Mouse (Mus musculus) heart, embryonic 12.5 days (tissue): ENCODE results near the gene Poc1b. TPM values are rescaled to one million over a fixed set of nuclear protein-coding genes. Genes with fewer than 3 reads are reported as not detected.
"Not testable (repeated sequence)": the region's sequence is repeated elsewhere in the genome, so short reads cannot be mapped to it uniquely, and the experiment has no call there.

Experiments
- ATAC-seq: fragments of 200-750 bp; cut with Nextera tagmentation; 2 replicates; pipeline ENCODE4 v1.8.0; 2017; ENCODE audit warnings: moderate TSS enrichment, moderate library complexity; ENCODE audit not compliant: insufficient number of reproducible peaks, low FRiP score
- H3K27ac ChIP-seq: fragments of 300-500 bp; sonication (generic); 2 replicates; pipeline ENCODE4 v1.5.1; 2016; ENCODE audit warnings: mild to moderate bottlenecking, moderate library complexity; ENCODE audit not compliant: poor library complexity, severe bottlenecking
- H3K27me3 ChIP-seq: fragments of 300-500 bp; sonication (generic); replicated peaks from 2 replicates; pipeline ENCODE4 v1.6.1; 2016; ENCODE audit warnings: mild to moderate bottlenecking, moderate library complexity
- H3K36me3 ChIP-seq: fragments of 300-500 bp; sonication (generic); 2 replicates; pipeline ENCODE4 v1.6.1; 2016; ENCODE audit warnings: mild to moderate bottlenecking, moderate library complexity
- H3K4me1 ChIP-seq: fragments of 300-500 bp; sonication (generic); replicated peaks from 2 replicates; pipeline ENCODE4 v1.6.1; 2016; ENCODE audit warnings: mild to moderate bottlenecking
- H3K4me2 ChIP-seq: fragments of 300-500 bp; sonication (generic); 2 replicates; pipeline ENCODE4 v1.6.1; 2016; ENCODE audit warnings: mild to moderate bottlenecking, moderate library complexity
- H3K4me3 ChIP-seq: fragments of 300-500 bp; sonication (generic); 2 replicates; pipeline ENCODE4 v1.5.1; 2016; ENCODE audit warnings: mild to moderate bottlenecking
- H3K9ac ChIP-seq: fragments of 300-500 bp; sonication (generic); 2 replicates; pipeline ENCODE4 v1.6.1; 2016; ENCODE audit warnings: mild to moderate bottlenecking, moderate library complexity
- H3K9me3 ChIP-seq: fragments of 300-500 bp; sonication (generic); replicated peaks from 2 replicates; pipeline ENCODE4 v1.6.1; 2016; ENCODE audit warnings: mild to moderate bottlenecking, moderate library complexity
- WGBS: fragments of 180-500 bp; shearing (Covaris S2); methylation state at CpG from one replicate; pipeline ENCODE4 v1.1.7; 2016; 5-methylcytosine and 5-hydroxymethylcytosine counted together
- polyA plus RNA-seq: library from polyadenylated mRNA; unstranded; fragments of >200 nt; fragmentation: Nextera tagmentation; extraction: Ambion mirVana; gene quantifications from 2 replicates; pipeline ENCODE4 v1.2.1, GENCODE M21; 2016

Poc1b gene
- polyA plus RNA-seq, 1 experiment from 2014 or later = 11.2 TPM

DNA sequence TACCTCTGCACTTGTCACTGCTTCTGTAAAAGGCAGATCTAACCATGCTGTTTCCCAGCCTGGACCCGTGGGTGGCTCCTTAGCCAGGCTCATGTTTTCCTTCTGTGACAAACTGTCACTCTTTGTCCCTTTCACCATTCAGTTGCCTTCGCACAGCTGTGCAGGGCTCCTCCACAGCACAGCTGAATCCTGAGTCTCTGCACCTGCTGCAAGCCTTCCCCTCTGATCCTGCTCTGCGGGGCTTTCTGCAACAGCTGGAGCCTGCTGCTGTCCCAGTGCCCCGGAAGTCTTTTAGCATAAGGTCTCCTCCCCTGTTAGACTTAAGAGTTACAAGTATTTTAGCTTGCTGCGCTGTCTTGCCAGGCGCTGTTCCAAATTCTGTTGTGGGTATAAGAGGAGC lies 25.4 kb downstream of the Poc1b start:
- Histone ChIP-seq H3K27me3 (no peaks in the 10 kb centered on the region), H3K4me3 (no peak overlapping the region), H3K4me1 (peaks cover 10% of the 10 kb centered on the region), H3K9me3 (no peaks in the 10 kb centered on the region), H3K9ac (no peak overlapping the region), H3K36me3 (peaks cover 9% of the 10 kb centered on the region; the same call in 1 of the 2 replicates), H3K27ac (no peak overlapping the region), H3K4me2 (no peak overlapping the region)
- 81% methylated on average over 6 of the region's 6 CpGs for WGBS
- no peak for ATAC-seq

DNA sequence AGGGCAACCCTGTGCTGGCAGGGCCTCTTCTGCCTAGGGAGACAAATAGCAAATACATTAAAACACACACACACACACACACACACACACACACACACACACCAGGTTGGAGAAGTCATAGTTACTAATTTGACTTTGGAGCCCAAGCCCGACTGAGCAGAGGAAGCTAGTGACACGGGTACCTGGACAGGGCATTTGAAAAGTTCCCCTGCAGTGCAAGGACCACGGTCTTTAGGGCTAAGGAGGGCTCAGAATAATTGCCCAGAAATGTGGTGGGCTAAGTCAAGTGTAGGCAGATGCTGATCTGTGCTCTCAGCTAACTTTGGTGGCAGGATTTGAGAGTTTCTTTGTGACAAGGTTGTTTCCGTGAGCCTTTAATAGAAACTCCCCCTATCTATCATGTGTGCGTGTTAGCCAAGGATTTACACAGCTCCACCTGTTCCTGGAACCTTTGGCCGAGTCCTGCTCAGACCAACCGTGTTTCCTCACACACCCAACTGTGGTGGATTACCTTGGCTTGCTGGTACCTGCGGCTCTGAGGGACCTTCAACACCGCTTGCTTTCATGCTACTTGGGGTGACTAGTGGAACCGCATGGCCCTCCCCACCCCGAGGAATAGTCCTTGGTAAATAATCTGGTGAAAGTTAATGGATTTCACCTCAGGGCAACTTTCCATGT lies 25.9 kb downstream of the Poc1b start:
- Histone ChIP-seq H3K9me3 (no peaks in the 10 kb centered on the region), H3K36me3 (peaks cover 9% of the 10 kb centered on the region; the same call in 1 of the 2 replicates), H3K9ac (no peak overlapping the region), H3K27me3 (no peaks in the 10 kb centered on the region), H3K4me1 (peaks cover 10% of the 10 kb centered on the region), H3K27ac (no peak overlapping the region), H3K4me2 (no peak overlapping the region), H3K4me3 (no peak overlapping the region)
- WGBS = 90% methylated on average over 11 of the region's 11 CpGs
- no peak for ATAC-seq

DNA sequence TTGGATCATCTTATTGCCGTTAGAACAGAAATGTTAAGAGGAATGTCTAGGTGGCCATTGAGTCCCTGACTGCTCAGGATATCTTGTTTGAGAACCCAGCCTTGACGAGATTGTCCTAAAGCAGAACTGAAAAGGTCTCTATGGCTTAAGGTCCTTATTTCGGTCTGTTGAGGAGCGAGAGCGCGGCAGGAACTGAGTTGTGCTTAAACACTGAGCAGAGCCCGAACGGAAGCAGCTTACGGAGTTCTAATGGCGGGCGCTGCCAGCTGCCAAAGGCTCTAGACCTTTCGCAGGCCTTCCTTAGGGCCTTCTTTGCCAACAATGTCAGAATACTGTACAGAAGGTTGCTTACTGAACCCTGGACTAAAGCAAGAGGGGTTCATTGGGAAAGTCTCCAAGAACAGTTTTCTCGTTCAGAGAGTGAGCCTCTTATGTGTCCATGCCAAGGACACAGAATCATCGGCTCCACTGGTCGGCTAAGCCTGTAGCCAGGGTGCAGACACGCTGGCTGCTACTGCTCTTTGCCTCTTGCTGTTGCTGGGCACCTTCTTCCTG lies 26.6 kb downstream of the Poc1b start:
- no peak for ATAC-seq
- no peak overlapping the region for H3K9ac ChIP-seq
- 91% methylated on average over 16 of the region's 16 CpGs for WGBS
- no peaks in the 10 kb centered on the region for H3K27me3 ChIP-seq
- H3K4me3 ChIP-seq = no peak overlapping the region
- no peak overlapping the region for H3K4me2 ChIP-seq
- peaks cover 9% of the 10 kb centered on the region; the same call in 1 of the 2 replicates for H3K36me3 ChIP-seq
- peaks cover 10% of the 10 kb centered on the region for H3K4me1 ChIP-seq
- no peaks in the 10 kb centered on the region for H3K9me3 ChIP-seq
- H3K27ac ChIP-seq = no peak overlapping the region

DNA sequence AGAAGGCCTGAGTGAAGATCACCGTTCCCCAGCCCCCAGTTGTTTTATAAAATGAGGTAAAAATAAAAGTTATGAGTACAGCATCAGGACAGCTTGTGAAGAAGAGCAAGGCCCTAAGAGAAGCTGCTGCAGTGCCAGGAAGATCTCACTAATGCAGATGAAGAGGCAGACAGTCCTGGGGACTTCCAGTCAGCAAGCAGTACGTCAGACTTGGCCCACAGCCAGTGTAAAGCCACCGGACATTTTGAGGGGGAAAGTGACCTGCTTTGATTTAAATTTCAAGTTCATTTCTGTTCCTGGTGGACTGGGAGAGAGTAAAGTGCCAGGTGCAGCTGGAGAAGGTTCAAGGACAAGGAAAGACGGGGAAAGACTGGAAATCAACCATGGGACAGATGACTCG lies 29.5 kb downstream of the Poc1b start:
- H3K9me3 ChIP-seq = no peaks in the 10 kb centered on the region
- no peaks in the 10 kb centered on the region for H3K27me3 ChIP-seq
- H3K36me3 ChIP-seq = peaks cover 14% of the 10 kb centered on the region
- WGBS = 56% methylated on average over 5 of the region's 5 CpGs
- peaks cover 4% of the 10 kb centered on the region for H3K4me1 ChIP-seq
- no peak overlapping the region for H3K4me3 ChIP-seq
- no peak overlapping the region for H3K9ac ChIP-seq
- no peak overlapping the region for H3K27ac ChIP-seq
- H3K4me2 ChIP-seq = no peak overlapping the region
- no peak for ATAC-seq

DNA sequence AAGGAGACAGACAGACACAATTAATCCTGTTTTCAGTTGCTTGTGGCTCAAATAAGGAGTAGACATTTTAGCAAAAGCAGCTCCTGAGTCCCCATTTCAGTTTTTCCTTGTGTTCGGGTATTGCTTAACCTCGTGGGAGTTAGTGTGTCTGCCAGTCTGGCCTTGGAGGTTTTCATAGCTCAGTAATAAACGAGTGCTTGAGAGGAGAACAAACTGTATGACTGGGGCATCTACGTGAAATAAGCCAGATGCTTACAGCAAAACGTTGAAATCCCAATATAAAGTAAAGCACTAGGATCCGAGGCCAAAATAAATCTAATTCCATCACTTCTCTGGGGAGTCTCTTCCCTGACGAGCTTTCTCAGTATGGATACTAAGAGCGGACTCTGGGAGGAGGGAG lies 38.8 kb downstream of the Poc1b start:
- Histone ChIP-seq H3K4me3 (no peak overlapping the region), H3K9me3 (no peaks in the 10 kb centered on the region), H3K27ac (no peak overlapping the region), H3K27me3 (no peaks in the 10 kb centered on the region), H3K4me1 (no peaks in the 10 kb centered on the region), H3K9ac (no peak overlapping the region), H3K4me2 (no peak overlapping the region), H3K36me3 (no peaks in the 10 kb centered on the region)
- no peak for ATAC-seq
- 79% methylated on average over 8 of the region's 8 CpGs for WGBS

DNA sequence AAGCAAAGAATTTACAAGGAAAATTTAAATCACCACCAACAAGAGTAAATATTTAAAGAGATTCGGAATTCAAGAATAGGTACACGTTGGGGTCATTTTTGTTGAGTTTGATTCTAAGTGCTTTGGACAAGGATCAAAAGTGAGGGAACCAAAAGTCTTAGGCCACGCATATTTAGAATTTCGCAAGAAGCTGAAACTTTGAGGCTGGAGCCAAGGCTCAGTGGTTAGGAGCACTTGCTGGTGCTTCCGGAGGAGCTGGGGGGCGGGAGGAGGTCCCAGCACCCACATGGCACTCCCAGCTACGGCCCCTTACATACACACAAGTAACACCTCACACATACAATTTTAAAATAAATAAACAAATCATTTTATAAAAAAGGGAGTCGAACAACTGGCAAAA lies 39.8 kb downstream of the Poc1b start:
- no peak overlapping the region for H3K9ac ChIP-seq
- H3K4me2 ChIP-seq = no peak overlapping the region
- no peak for ATAC-seq
- H3K9me3 ChIP-seq = no peaks in the 10 kb centered on the region
- H3K4me3 ChIP-seq = no peak overlapping the region
- 90% methylated on average over 8 of the region's 8 CpGs for WGBS
- no peaks in the 10 kb centered on the region for H3K4me1 ChIP-seq
- no peaks in the 10 kb centered on the region for H3K36me3 ChIP-seq
- H3K27me3 ChIP-seq = no peaks in the 10 kb centered on the region
- no peak overlapping the region for H3K27ac ChIP-seq

DNA sequence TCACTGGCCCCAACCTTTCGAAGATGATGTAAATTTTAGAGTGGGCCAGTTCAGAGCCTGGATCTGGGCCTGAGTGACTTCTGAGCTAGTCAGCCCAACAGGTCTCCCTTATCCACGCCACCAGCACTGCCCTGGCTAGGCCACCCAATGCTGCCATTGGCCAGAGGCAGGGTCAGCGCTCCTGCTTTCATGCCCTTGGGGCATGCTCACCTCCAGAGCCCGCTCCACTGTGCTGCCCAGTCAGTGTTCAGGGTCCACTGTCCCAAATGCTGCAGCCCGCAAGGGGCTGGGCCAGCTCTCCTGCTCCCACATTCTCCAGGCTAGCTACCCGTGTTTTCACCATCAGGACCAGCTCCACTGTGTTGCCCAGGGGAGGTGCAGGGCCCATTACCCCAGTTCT lies 43.2 kb downstream of the Poc1b start:
- no peaks in the 10 kb centered on the region for H3K4me1 ChIP-seq
- 90% methylated on average over 6 of the region's 6 CpGs for WGBS
- H3K9me3 ChIP-seq = no peaks in the 10 kb centered on the region
- no peak overlapping the region for H3K27ac ChIP-seq
- no peaks in the 10 kb centered on the region for H3K36me3 ChIP-seq
- no peak for ATAC-seq
- H3K9ac ChIP-seq = no peak overlapping the region
- H3K4me3 ChIP-seq = no peak overlapping the region
- H3K4me2 ChIP-seq = no peak overlapping the region
- H3K27me3 ChIP-seq = no peaks in the 10 kb centered on the region

DNA sequence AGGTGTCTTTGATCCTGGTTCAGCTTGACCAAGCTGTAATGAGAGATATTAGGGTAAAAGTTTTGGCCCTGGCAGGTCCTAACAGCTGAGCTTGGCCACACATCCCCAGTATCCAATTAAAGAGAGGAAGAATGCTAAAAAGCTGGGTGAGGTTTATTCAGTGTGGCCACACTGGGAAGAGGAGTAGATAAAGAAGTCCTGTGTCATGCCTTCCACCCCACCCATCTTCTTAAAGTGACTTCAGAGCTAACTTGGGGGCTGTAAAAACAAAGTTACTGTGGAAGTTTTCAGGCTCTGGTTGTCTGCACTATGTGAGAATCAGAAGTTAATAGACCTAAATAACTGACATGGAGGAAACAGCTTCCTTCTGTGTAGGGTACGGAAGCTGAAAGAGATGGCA lies 44.7 kb downstream of the Poc1b start:
- Histone ChIP-seq H3K27me3 (no peaks in the 10 kb centered on the region), H3K36me3 (peaks cover 5% of the 10 kb centered on the region; the same call in 1 of the 2 replicates), H3K4me3 (no peak overlapping the region), H3K9me3 (no peaks in the 10 kb centered on the region), H3K27ac (no peak overlapping the region), H3K4me2 (no peak overlapping the region), H3K9ac (no peak overlapping the region), H3K4me1 (no peaks in the 10 kb centered on the region)
- WGBS = 93% methylated on average over 1 of the region's 1 CpGs
- ATAC-seq = no peak

DNA sequence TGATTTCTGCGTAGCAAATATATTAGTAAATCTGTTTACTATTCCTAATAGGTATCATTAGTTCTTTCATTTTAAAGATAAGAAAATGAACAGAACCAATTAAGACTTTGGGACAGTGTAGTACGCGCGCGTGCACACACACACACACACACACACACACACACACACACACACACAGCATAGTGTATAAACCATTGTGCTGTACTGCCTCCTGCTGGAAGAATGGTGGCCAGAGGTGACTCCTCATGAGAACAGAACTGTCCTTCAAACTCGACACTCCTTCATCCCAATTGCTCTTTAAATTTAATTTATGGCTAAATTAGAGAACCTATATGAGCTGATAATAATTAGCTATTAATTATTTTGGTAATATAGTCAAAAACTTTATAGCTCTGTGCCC lies 45.2 kb downstream of the Poc1b start:
- Histone ChIP-seq H3K9me3 (no peaks in the 10 kb centered on the region), H3K4me3 (no peak overlapping the region), H3K27me3 (no peaks in the 10 kb centered on the region), H3K9ac (no peak overlapping the region), H3K4me1 (no peaks in the 10 kb centered on the region), H3K36me3 (peaks cover 8% of the 10 kb centered on the region; the same call in 1 of the 2 replicates), H3K4me2 (no peak overlapping the region), H3K27ac (no peak overlapping the region)
- ATAC-seq = no peak
- 89% methylated on average over 6 of the region's 6 CpGs for WGBS

DNA sequence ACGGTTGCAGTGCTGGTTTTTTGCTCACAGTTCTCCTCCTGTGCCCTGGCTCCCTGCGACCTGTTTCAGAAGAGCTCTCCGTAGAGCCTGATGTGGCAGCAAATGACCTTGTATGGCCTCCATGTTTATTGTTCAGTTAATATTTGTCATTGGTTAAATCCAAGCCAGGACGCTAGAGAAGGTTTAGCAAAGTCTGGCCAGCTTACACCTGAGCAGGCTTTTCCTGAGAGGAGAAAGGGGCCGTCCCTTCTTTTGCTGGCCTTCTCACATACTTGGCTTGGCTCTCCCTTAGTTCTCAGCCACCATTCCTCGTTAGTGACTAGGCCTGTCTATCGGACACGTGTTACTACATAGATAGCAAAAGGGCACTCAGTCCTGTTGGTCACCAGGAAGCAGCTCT lies 47.8 kb downstream of the Poc1b start:
- no peak overlapping the region for H3K4me2 ChIP-seq
- H3K4me1 ChIP-seq = no peaks in the 10 kb centered on the region
- ATAC-seq = no peak
- H3K27ac ChIP-seq = no peak overlapping the region
- 0 out of 2 replicates have a peak, but pooled peaks cover 3% of the 10 kb centered on the region for H3K9me3 ChIP-seq
- WGBS = 81% methylated on average over 8 of the region's 8 CpGs
- no peak overlapping the region for H3K4me3 ChIP-seq
- no peak overlapping the region for H3K9ac ChIP-seq
- H3K36me3 ChIP-seq = peaks cover 13% of the 10 kb centered on the region; the same call in 1 of the 2 replicates
- no peaks in the 10 kb centered on the region for H3K27me3 ChIP-seq

DNA sequence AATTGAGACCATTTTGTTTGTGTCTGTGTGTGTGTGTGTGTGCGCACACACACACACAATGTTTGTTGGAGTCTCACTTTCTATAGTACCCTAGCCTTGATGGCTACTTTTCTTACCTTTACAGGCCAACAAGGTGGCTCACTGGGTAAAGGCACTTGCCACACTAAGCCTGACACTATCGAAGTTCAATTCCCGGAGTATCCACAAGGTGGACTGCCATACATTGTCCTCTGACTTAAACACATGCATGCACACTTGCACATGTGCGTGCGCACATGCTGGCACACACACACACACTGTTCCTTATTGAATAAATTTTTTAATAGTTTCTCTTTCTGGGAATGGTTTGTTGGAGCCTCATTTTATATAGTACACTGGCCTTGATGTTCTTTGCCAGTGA lies 50.0 kb downstream of the Poc1b start:
- H3K4me3 ChIP-seq = no peak overlapping the region
- no peak overlapping the region for H3K27ac ChIP-seq
- peaks cover 13% of the 10 kb centered on the region; the same call in 1 of the 2 replicates for H3K36me3 ChIP-seq
- ATAC-seq = no peak
- no peak overlapping the region for H3K4me2 ChIP-seq
- no peak overlapping the region for H3K9ac ChIP-seq
- 0 out of 2 replicates have a peak, but pooled peaks cover 3% of the 10 kb centered on the region for H3K9me3 ChIP-seq
- 93% methylated on average over 5 of the region's 5 CpGs for WGBS
- H3K27me3 ChIP-seq = no peaks in the 10 kb centered on the region
- H3K4me1 ChIP-seq = no peaks in the 10 kb centered on the region

DNA sequence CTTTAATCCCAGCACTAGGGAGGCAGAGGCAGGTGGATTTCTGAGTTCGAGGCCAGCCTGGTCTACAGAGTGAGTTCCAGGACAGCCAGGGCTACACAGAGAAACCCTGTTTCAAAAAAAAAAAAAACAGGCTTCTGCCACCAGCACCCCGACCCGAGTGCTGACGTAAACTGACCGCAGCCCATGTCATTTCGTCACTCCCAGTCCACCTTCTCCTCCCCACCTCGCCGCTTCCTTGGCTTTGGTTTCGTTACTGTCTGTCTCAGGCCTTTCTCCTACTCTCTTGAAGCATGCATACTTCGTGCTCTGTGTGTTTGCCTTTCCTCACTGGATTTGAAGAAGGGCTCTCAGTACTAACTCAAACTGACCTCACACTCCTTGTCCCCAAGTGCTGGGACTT lies 50.9 kb downstream of the Poc1b start:
- not testable (repeated sequence) for H3K4me1 ChIP-seq, H3K9ac ChIP-seq, H3K9me3 ChIP-seq, H3K27me3 ChIP-seq, H3K4me2 ChIP-seq, H3K27ac ChIP-seq, H3K4me3 ChIP-seq, ATAC-seq
- peaks cover 13% of the 10 kb centered on the region; the same call in 1 of the 2 replicates for H3K36me3 ChIP-seq
- WGBS = 87% methylated on average over 10 of the region's 10 CpGs
